Mouse (Mus musculus): Measurements from ENCODE around the gene Slc6a16. TPM values are rescaled to one million over a fixed set of nuclear protein-coding genes. Genes with fewer than 3 reads are reported as not detected.

Gene Slc6a16
- total RNA-seq (2023) = not detected

DNA sequence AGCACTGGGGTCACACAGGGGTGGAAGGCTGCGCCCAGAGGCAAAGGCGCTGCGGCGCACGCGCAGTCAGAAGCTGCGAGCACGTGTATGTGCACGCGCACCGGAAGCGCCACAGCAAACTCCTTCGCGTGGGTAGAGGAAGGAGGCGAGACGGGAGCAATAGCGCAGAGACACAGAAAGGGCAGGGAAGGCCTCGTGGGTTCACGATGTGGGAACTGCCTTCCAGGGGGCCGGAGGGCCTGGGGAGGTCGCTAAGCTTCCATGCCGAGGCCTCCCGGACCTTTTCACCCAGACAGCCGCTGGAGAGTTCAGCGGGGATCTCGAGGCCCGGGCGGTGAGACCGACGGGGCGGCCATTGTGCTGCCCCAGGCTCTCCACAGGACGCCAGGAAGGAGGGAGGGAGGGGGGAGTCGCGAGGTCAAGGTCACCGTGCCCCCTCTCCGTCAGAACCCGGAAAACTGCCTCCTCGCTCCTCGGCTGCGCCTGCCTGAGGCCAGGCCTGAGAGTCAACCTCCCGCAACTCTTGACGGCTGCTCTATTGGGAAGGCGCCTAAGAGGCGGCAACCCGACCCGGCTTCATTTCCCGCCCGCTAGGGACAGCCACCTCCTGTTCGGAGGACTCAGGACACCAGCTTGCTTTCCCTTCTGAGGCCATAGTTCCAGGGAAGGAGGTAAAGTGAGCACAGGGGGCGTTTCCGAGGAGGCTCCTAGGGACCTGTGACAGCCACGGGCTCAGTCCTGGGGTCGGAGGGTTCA, at the start of gene Slc6a16:
Gene Slc6a16 (plus strand): TSS at position 453 of the 756 bp plus-strand sequence.

GRCm38 (mm10) chr7:45204380-45205143, 36.3 kb upstream of the Slc6a16 start, which contains the start of gene Ccdc155:
TSS of gene Ccdc155 (minus strand) at chr7:45204892.

GRCm38 (mm10) chr7:45211851-45212251, 29.0 kb upstream of the Slc6a16 start, which contains the start of gene Dkkl1:
TSS of gene Dkkl1 (minus strand) at chr7:45212147.

DNA sequence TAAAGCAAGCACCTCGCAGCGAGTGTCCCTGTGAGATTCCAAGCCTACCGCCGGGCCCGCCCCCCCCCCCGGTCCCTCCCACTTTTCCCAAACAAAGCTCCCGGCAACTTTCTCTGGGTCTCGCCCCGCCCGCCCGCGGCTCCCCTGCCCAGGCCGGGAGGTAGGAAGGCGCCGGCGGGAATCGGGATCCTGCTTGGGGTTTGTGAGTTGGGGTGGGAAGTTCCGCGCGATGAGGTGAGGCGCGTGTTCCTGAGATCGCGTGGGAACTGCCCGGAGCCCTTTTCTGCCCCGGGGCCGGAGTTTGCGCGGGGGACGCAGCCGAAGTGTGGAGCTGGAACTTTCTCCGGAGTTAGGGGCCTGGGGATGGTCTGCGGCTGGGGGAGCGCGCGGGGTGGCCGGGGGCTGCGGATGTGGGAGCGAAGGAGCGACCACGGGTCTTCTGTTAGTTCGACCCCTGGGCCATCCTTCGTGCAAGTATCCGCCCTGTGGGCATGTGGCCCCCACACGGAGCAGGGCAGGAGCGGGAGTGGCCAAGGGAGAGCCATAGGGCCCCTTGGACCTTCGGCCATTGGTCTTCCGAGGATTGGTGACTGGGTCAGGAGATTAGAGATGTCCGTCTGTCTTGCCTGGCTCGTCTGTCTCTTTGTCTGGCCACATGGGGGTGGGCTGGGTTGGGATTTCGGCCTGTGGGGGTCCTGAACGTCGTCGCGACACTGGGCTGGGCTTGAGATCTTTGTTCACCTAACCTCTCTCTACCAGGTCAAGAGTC, 25.0 kb upstream of the Slc6a16 start, which contains the start of gene Tead2:
Gene Tead2 (plus strand): TSS at position 81 of the 769 bp plus-strand sequence.

GRCm38 (mm10) chr7:45238723-45239496, 2.0 kb upstream of the Slc6a16 start, which contains the start of gene Cd37:
TSS of gene Cd37 (minus strand) at chr7:45239115.

DNA sequence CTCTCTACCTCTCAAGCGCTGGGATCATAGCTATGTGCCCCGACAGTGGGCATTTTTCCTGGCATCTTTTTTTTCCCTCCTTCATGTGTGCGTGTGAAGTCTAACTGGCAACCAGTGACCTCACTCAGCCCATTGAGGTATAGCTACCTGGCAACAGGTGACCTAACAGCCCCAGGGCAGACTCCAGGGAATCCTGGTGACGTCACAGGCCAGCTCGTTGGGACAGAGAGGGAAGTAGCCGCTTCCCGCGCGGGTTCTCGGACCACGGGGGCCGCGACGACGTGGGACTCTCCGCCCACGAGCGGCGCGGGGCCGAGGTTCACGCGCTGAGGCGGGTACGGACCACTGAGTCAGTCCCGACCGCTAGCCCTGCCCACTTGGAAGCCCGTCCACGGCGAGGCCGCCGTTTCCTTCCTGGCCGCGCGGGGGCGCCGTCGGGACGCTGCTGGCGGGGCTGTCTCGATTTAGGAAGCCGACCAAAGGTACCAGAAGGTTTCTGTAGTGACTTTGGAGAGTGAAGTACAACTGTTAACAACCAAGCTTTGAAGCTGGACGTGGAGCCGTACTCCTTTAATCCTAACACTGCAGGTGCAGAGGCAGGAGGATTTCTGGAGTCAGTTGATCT, 36.4 kb downstream of the Slc6a16 start, which contains the start of gene Slc6a21:
Gene Slc6a21 (plus strand): TSS at position 378 of the 625 bp plus-strand sequence.

Other genes starting within 250 kb of the Slc6a16 start
- 100 to 1,000 TPM in 1 of 2 experiments, 10 to 100 TPM in 1; 99.4 to 105 TPM for gene Irf3, start 243.4 kb upstream of the Slc6a16 start, total RNA-seq (2023)
- gene Bcl2l12, start 242.4 kb upstream of the Slc6a16 start, total RNA-seq (2023) = 10 to 100 TPM; 12.7 to 21.1 TPM
- gene Scaf1, start 224.7 kb upstream of the Slc6a16 start, total RNA-seq (2023) = 10 to 100 TPM; 79.7 to 88.3 TPM
- gene Rras, start 223.1 kb upstream of the Slc6a16 start, total RNA-seq (2023) = 100 to 1,000 TPM; 157 to 168 TPM
- gene Prr12, start 188.2 kb upstream of the Slc6a16 start, total RNA-seq (2023) = 10 to 100 TPM; 36.6 to 38.5 TPM
- gene Nosip, start 178.7 kb upstream of the Slc6a16 start, total RNA-seq (2023) = 10 to 100 TPM; 43.8 to 49.1 TPM
- gene Prrg2, start 178.4 kb upstream of the Slc6a16 start, total RNA-seq (2023) = 10 to 100 TPM; 14.4 to 16.2 TPM
- 1 to 10 TPM; 3.8 to 4.9 TPM for gene Rcn3, start 148.9 kb upstream of the Slc6a16 start, total RNA-seq (2023)
- 100 to 1,000 TPM; 134 to 157 TPM for gene Fcgrt, start 137.2 kb upstream of the Slc6a16 start, total RNA-seq (2023)
- 1,000 to 10,000 TPM; 2,292 to 2,480 TPM for gene Rps11, start 116.6 kb upstream of the Slc6a16 start, total RNA-seq (2023)
- gene Rpl13a, start 112.3 kb upstream of the Slc6a16 start, total RNA-seq (2023) = 1,000 to 10,000 TPM; 1,720 to 2,206 TPM
- gene Gm45713, start 104.9 kb upstream of the Slc6a16 start, total RNA-seq (2023) = not detected
- 10 to 100 TPM; 38.8 to 44.7 TPM for gene Flt3l, start 104.7 kb upstream of the Slc6a16 start, total RNA-seq (2023)
- 10 to 100 TPM; 40.7 to 42.0 TPM for gene Pih1d1, start 86.8 kb upstream of the Slc6a16 start, total RNA-seq (2023)
- 100 to 1,000 TPM; 133 to 144 TPM for gene Aldh16a1, start 86.5 kb upstream of the Slc6a16 start, total RNA-seq (2023)
- gene Slc17a7, start 77.1 kb upstream of the Slc6a16 start, total RNA-seq (2023) = not detected
- not detected for gene Gfy, start 61.5 kb upstream of the Slc6a16 start, total RNA-seq (2023)
- gene Pth2, start 60.1 kb upstream of the Slc6a16 start, total RNA-seq (2023) = not detected
- gene Ccdc155, start 36.2 kb upstream of the Slc6a16 start, total RNA-seq (2023) = not detected
- 1 to 10 TPM in 1 of 2 experiments, under 1 TPM in 1; 0.71 to 1.8 TPM for gene Dkkl1, start 28.9 kb upstream of the Slc6a16 start, total RNA-seq (2023)
- 1 to 10 TPM in 1 of 2 experiments, under 1 TPM in 1; 0.46 to 3.1 TPM for gene Tead2, start 25.3 kb upstream of the Slc6a16 start, total RNA-seq (2023)
- 100 to 1,000 TPM; 153 to 162 TPM for gene Cd37, start 2.0 kb upstream of the Slc6a16 start, total RNA-seq (2023)
- gene Slc6a21, start 36.4 kb downstream of the Slc6a16 start, total RNA-seq (2023) = under 1 TPM in 1 of 2 experiments, not detected in 1; 0.27 TPM
- gene Trpm4, start 92.7 kb downstream of the Slc6a16 start, total RNA-seq (2023) = 10 to 100 TPM; 13.8 to 14.3 TPM
- not detected for gene Hrc, start 94.2 kb downstream of the Slc6a16 start, total RNA-seq (2023)
- gene Ppfia3, start 125.9 kb downstream of the Slc6a16 start, total RNA-seq (2023) = under 1 TPM; 0.18 to 0.67 TPM
- gene Lin7b, start 129.5 kb downstream of the Slc6a16 start, total RNA-seq (2023) = not detected
- 100 to 1,000 TPM; 372 to 402 TPM for gene Snrnp70, start 154.7 kb downstream of the Slc6a16 start, total RNA-seq (2023)
- gene Kcna7, start 164.6 kb downstream of the Slc6a16 start, total RNA-seq (2023) = not detected
- gene Ntf5, start 172.6 kb downstream of the Slc6a16 start, total RNA-seq (2023) = not detected
- not detected for gene Lhb, start 179.7 kb downstream of the Slc6a16 start, total RNA-seq (2023)
- 10 to 100 TPM in 1 of 2 experiments, 1 to 10 TPM in 1; 7.7 to 10.9 TPM for gene Gys1, start 193.8 kb downstream of the Slc6a16 start, total RNA-seq (2023)
- 10 to 100 TPM; 27.3 to 29.0 TPM for gene Ruvbl2, start 197.0 kb downstream of the Slc6a16 start, total RNA-seq (2023)
- gene Ftl1, start 218.8 kb downstream of the Slc6a16 start, total RNA-seq (2023) = 1,000 to 10,000 TPM; 2,883 to 3,990 TPM
- 100 to 1,000 TPM; 111 to 121 TPM for gene Bax, start 225.8 kb downstream of the Slc6a16 start, total RNA-seq (2023)
- gene Tulp2, start 240.8 kb downstream of the Slc6a16 start, total RNA-seq (2023) = not detected
- 1 to 10 TPM; 1.3 to 1.7 TPM for gene Gm45808, start 245.7 kb downstream of the Slc6a16 start, total RNA-seq (2023)
- gene Dhdh, start 247.7 kb downstream of the Slc6a16 start, total RNA-seq (2023) = 10 to 100 TPM; 10.4 to 11.5 TPM

Data from monocyte, adult 59 days (primary cell).